Mouse (Mus musculus): ENCODE data around the gene Ldhc.

- TF ChIP-seq POLR2A (IDR thresholded peaks at IDR 0.05; ENCODE audit: extremely low read depth, insufficient read depth, low read length) (peak; percentile 40), CTCF (IDR thresholded peaks at IDR 0.05; ENCODE audit: extremely low read depth, insufficient read depth, low read length) (no peak)
These were observed 15.0 kb upstream of the Ldhc start for GRCm38 (mm10) chr7:46845978-46846485.

Data from cortical plate, adult 2 months (tissue).